Mouse (Mus musculus): Measurements from ENCODE around the gene Smg1.

Gene Smg1

DNA sequence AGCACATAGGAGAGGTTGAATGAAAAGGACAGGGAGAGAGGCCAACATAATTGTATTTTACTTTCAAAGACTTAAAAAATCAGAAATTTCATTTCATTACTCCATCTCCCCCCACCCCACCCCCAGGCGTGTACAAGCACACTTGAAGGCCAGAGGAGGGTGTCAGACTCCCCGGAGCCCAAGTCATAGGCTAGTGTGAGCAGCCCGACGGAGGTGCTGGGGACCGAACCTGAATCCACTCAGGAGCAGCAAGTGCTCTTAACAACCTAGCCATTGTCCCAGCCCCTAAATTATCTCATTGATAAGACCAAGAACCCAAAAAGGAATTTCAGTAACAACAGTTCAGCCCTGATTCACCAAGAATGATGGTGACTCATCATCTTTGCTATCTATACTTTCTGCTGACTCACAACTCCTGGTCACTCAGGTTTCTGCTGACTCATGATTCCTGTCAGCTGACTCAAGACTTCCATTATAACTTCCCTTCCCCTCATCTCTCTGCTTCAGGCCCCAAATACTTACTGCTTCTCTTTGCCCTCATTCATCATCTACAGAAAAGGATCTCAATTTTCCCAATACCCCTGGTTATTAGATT is 138.9 kb downstream of the Smg1 start:
- no peak for DNase-seq (ENCODE audit: low read depth, low spot score)

DNA sequence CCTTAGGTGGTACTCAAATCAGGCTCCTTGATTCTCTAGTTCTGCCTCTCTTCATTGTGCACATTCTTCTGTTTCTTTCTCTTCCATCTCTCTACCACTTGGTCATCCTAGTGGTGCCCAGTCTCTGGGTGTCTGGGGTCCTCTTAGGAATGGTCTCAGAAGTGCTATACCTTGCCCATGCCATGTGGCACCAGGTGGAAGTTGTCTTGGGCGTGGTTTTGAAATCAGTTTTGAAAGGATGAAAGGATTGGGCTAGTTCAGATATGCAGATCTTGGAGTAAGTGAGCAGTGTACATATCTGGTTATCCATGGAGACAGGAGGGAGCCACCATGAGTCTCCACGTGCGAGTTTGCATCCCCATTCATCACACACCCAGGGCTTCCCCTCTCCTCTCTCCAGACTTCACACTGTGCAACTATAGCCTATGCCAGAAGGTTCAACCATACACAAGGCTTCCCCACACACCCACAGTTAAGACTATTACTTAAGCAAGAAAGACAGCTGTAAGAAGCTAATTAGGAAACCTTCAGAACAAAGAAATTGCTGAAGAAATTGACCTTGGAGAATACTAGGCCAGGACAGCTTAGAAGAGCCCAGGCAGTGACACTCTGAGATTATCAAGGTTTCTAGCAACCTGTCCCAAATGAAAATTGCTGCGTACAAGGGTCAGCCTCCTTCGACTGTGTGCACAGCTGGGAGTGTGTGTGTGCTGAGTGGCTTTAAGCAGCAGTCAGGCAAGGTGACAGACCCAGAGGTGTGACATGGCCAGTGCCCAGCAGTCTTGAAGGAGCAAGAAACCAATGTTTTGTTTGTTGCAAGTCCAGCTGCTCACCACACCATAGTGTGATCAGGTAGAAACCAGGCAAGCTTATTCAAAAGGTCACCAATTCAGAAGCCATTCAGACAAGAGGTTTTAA is 139.7 kb downstream of the Smg1 start:
- DNase-seq (ENCODE audit: low read depth, low spot score) = no peak

DNA sequence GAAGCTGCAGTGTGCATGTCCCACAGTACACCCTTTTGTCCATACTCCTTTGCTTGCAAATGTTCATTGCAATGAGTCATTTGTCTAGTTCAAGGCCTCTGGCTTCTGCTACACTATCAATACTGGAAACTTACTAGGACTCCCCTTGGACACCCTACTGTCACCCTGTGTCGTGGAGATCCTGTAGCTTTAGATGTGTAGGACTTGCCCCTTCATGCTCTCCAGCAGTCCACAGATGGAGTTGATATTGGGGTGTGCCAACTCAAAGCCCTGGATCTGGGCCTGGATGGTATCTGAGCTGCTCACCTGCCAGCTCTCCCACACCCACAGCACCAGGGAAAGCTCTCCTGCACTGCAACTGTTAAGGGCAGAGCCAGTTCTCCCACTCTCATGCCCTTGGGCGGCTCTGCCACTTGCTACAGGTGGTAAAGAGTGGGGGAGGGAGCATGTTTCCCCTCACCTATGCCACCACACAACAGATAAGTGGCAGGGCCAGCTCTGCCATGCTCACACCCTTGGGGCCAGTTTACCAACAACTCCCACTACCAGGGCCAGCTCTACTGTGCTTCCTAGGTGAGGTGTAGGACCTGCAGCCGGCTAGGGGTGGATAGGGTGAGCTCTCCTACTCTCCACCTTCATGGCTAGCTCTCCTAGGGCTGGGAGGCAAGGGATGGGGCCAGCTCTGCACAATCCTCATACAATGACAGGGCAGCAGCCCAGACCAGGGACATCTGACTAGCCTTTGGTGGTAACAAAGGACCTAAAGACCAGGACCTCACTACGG is 140.6 kb downstream of the Smg1 start:
- DNase-seq (ENCODE audit: low read depth, low spot score) = no peak

DNA sequence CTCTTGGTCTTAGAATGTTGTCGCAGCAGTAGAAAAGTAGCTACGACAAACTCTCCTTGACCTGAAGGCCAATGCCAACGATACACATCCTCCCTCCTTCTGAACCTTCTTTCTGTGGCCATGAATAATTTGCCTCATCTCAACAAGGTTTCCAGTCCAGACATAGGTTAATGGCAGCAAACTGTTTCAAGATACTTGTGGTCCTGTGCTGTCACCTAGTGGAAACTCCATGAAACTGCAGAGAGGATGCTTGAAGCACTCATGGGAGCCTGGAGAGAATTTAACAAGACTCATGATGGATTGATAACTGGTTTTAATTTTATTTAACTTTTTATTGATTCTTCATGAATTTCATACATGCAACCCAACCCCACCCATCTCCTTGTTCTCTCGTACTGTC is 141.2 kb downstream of the Smg1 start:
- peak; percentile 74 for DNase-seq (ENCODE audit: low read depth, low spot score)

DNA sequence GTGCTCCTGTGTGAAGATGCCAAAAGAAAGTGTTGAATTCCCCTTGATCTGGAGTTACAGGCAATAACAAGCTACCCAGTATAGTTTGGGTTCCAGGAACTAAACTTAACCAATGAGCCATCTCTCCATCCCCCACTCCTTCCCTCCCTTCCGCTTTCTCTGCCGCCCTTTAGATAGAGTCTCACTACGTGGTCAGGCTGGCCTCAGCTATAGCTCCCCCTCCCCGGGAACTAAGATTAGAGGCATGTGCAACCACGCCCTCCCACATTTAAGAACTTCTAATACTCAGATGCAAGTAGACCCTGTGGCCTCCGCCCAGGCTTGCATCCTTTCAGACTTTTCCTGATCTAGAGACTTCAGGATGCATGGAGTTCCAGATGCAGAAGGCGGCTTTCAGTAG is 145.9 kb downstream of the Smg1 start:
- DNase-seq (ENCODE audit: low read depth, low spot score) = no peak

All from forelimb bud, embryonic 11.5 days (tissue).